Mouse (Mus musculus) liver (tissue): ENCODE measurements around the gene Tpcn2.

Source experiments
- DNase-seq: peaks from one replicate; pipeline ENCODE4 v3.0.0-alpha.2; 2020; ENCODE audit warnings: mixed read lengths

Tpcn2 gene

DNA sequence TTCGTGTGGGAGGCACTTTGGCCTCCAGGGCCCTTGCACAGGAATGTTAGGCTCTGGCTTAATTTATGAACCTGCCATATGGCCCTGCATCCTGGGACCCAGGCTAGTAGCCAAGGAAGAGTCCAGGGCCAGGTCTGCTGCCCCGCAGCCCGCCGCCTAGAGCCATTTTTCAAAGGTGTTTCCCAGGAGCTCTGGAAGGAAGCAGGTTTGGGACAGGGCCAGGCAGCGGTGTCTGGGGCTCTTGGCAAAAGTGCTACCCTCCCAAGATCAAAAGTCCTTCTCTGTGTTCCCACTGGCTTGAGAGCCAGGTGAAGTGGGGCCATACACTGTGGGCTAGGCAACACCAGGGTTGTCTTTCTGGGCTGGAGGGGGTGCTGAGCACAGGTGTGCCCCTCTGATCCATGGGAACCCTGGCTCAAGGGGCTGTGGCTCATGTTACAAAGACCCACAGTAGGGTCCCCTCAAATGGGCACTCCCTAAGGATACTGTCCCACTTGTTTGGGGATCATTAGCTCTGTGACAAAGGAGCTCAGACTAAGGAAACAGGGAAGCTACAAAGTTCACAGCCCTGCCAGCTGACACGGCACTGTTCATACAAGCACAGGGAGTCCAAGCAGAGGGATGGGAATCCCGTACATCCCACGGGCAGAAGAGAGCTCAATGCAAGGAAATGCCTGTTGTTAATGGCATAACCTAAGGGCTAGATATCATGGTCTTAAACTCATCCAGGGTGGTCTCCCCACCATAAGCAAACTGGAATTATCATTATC is 43.9 kb downstream of the Tpcn2 start:
- DNase-seq = no peak

DNA sequence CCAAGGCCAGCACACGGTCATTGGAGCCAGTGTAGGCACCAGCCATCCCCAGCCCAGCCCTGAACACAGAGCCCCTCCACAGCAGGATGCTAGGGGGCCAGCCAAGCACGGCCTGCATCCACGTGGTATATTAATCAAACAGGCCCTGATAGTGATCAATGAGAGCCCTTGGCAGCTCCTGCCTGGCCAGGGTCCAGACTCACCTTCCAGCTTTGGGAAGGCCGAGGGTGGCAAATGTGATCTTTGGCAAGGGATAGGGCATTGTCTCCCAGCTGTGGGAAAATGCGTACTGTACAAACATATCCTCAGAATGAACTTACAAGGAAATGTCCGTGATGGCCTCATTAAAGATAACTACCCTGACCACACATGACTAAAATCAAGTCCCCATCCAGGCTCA is 44.7 kb downstream of the Tpcn2 start:
- DNase-seq = no peak

DNA sequence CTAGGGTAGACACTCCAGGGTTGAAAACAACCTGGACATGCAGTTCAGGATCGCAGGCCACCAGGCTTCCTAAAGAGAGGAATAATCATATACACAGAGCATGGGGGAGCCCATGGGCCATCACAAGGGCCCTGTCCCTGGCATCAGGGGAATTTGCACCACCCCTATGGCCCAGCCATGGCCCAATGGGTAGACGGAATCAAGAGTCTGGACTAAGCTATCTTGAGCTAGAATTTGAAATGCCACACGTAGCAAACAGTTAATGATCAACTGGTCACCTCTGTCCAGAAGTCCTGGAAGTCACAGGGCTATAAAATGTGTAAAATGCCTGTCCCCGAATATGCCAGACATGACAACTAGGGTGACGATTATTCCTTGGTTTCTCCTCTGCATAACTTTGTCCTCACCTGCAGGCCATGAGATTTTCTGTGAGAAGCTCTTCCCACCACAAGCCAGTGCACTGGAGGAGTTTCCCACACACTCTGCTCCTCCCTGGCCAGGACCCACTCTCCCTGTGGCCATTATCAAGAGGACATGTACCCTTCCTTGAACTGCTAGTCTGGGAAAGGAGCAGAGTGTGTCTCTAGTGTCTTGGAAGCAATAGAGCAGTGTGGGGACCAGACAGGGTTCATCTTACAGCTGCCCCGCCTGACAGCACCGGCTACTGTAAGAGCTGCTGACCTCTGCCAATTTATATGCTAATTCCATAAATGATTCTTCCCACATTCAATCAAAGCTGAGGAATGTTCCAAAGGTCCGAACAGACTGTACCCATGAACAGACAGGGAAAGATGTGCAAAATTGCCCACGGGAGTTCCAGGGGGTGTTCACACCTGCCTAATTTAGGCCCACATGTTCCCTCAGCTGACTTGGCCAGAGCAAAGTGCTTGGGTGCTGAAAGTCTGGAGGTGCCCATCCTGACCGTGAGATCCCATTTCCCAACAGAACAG is 48.7 kb downstream of the Tpcn2 start:
- DNase-seq = no peak

DNA sequence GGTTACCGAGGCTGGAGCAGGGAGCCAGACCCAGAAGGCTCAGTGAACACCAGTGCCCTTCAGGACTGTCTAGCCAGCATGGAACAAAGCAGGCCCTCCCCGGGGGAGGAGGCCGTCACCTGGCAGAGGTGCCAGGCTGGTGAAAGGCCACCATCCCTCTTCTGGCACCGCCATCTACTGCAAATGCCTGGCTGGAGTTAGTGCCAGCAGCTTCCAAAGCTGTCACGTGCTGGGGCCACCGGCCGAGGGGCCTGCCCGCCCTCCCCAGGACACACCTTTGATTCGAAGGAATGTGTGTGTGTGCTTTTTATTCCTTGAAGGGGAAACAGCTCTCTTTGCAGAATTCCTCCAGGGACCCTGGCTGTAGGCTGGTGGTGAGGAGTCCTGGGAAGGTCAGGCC is 52.2 kb downstream of the Tpcn2 start:
- DNase-seq = no peak

DNA sequence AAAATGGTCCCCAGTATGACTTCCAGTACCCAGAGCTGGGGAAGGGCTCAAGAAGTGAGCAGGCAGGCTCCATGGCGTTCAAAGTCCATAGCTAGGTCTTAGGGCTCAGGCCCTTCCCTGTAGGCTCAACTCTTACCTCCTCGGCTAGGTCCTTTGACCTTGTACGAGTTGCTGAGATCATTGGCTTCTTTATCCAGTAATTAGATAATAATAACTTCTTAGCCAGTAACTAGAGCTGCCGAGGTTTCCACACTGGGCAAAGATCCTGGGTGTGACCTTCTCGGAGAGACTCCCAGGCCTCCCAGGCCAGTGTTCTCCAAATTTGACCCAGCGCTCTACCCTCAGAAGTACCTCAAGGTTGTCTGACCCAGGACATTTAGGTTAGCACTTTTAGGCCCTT is 57.2 kb downstream of the Tpcn2 start:
- no peak for DNase-seq

DNA sequence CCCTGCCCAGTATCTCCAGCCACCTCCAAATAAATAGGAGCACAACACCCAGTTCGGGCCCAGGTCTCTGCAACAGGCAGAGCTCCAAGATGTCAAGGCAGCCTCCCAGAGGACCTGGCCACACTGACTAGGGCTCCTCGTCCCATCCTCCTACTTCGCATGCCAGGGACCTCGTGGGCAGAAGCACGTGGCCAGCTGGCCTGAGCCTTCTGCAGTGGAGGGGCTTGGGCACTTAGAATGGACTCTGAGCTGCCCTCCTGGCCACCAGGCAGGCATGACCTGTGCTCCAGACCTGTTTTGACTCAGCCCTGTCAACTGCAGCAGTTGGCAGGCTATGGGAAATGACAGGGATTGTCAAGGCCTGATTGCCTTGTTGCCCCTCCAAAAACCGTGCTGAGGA is 58.2 kb downstream of the Tpcn2 start:
- no peak for DNase-seq

- peak; percentile 50 for DNase-seq
These were observed 61.7 kb downstream of the Tpcn2 start for GRCm38 (mm10) chr7:145221841-145222689.

- no peak for DNase-seq
These were observed 62.5 kb downstream of the Tpcn2 start for GRCm38 (mm10) chr7:145221346-145221745.

DNA sequence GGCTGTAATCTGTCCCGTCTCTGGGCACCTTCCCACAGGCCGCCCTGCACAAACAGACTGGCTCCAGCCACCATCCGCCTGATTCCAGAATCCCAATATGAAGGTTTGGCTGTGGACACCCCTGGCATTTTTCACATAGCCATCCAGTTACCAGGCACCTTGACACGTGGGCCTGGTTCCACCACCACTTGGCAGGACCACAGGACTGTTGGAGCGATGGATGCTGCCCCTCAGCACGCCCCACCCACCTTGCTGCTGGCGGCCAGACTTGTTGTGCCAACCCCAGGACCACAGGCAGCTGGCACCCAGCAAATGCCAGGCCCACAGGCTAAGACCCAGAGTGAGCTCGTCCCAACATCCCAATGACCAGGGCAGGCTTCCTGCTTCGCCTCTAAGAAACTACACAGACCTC is 64.4 kb downstream of the Tpcn2 start:
- no peak for DNase-seq

DNA sequence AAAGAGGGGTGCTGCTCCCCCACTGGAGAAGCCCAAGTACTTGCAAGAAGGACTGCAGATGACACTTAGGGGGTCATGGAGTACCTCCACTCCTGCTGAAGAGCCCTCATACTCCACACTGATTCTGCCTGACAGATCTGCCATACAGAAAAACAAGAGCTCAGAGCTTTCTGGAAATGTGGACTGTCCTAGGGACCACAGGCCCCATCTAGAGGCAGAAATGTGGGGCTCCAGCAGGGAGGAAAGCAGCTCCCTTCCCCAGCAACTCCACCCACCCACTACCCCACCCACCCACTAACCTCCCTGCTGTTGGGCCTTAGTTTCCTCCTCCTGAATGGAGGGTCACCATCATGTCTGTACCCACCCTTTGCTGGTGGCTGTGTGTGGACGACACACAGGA is 67.2 kb downstream of the Tpcn2 start:
- DNase-seq = no peak

DNA sequence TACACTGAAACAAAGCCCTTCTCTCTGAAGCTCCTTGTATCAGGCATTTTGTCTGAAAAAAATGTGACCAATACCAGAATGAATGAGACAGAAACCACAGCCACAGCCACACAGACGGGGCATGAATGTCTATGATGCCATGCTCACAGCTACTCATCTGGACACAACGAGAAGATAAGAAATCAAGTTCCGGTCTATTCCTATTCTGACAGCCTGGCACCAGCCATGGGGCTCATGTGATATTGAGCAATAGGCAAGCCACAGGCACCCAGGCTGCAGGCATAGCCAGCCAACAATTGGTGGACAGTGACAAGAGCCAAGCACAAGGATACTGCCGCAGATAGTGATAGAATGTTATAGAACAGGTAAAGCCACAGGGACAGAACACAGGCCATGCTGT is 68.3 kb downstream of the Tpcn2 start:
- DNase-seq = no peak

DNA sequence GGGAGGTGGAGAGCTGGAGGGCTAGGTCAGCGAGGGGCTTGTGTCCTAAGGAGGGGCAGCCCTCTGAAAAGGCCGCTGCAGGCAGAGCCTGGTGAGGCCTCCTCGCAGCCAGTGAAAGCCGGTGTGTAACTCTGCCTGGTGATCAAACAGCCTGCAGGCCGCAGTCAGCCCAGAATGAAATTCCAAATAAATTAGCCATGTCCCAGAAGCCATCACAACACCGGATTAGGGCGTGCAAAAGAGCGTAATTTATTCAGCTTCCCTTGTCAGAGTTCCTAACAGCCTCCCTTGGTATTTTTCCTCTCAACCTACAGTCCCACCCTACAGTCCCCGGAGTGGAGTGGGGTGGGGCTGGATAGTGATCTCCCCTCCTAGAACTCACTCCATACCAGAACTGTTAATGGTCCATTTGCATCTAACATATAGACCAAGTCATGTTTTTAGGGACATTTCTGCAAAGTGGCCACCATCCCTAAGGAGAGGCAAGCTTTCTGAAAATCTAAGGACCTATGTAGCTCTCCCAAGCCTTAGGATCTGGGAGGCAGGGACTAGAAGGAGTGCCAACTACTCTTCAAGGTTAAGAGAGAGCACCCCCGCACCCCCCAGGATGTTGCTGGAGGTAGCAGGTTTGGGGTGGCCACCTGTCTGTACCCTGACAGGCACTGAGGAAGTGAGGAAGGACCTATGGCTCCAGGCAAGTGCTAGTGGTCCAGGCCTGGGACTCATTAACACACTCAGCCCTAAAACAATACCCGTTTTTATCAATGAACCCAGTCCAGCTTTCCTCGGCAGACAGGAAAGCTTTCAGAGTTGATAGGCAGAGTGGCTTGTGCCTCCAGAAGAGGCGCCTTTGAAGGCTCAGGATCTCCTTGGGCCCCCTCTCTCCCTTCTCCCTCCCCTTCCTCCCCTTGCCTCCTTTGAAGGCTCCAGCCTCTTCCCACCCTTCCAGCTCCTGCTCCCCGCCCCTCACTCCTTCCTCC is 71.8 kb downstream of the Tpcn2 start:
- no peak for DNase-seq

DNA sequence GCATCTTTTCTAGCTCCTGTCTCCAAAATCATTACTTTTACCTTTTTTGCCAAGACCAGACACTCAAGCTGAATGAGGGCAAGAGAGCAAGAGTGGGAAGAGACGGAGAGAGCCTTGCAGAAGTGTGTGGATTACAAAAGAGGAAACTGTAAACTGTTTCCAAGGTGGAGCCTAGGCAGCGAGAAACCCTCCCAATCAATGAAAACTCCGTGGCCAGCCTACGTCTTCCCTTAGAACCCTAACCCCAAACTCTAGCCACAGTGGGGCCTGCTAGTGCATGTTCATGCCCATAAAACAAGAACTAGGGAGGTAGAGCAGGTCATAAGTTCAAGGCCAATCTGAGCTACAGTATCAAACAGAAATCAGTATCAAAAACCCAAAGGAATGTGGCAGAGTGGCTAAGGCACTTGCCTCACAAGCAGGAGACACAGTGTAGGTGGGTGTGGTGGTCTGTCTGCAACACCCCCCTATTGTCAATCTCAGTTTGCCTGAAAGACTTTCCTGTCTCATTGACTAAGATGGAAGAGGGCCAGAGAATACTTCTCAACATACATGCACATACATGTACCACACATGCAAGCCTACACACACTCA is 73.2 kb downstream of the Tpcn2 start:
- no peak for DNase-seq

- no peak for DNase-seq
These were observed 75.8 kb downstream of the Tpcn2 start, which contains the start of gene 1810010D01Rik for GRCm38 (mm10) chr7:145208006-145208405. 1810010D01Rik (minus strand) TSS chr7:145208119.

- no peak for DNase-seq
These were observed 77.0 kb downstream of the Tpcn2 start for GRCm38 (mm10) chr7:145206801-145207200.

DNA sequence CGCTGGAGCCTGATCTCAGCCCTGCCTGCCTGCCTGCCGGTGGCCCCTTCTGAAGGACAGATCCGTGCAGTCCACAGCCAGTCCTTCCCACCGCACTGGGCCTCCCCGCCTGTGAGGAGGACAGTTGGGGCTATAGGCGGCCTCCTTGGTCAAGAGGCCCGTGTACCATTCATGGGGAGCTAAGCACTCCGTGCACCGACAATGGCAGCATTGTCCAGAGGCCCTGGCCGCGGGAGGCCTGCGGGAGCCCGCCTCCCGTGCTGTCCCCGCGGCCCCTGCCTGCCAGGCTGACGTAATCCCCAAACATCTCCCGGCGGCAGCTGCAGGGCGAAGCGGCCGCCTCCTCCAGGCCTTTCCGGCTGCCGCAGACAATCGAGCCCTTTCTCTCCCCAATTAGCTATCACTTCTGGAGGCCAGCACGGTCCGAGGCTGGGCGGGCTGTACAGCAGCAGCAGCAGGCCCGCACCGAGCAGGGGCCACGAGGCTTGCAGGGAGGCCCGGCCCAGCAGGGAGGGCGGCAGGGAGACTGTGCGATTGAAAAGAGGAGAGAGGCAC is 77.7 kb downstream of the Tpcn2 start:
- peak; percentile 66 for DNase-seq

DNA sequence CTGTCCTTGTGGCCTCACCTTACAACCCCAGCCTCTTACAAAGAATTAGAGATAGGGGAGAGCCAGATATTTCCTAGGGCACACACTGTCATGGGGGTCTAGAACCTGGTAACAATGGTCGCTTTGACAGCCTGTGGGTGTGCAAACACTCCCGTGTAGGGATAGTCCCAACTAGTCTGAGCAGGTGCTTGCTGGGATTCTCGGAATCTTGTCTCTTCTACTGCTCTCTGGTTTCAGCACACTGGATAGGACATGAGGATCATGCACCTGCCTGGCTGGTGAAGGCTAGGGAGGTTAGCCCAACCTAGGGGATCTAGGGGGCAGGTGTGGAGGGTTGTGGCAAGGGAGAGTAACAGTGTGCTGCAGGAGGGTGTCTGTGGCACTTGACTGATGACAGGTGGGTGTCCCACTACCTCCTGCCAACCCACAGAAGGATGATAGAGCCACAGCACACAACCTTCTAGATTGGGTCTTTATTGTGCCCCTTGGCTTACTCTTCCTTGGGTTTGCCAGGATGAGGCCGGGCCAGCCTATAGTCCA is 78.4 kb downstream of the Tpcn2 start:
- DNase-seq = no peak

DNA sequence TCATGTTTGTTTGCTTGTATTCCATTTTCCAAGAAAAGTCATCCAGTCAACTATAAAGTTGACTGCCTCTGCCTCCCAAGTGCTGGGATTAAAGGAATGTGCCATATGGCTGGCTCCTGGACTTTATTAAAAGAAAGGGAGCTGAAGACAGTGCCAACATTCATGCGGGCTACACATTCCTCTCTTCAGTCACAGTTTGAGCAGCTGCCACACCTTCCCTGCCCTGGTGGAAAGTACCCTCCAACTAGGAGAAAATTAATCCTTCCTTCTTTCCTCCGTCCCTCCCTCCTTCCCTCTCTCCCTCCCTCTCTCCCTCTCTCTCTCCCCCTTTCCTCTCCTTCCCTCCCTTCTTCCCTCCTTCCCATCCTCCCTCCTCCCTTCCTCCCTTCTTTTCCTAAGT is 84.1 kb downstream of the Tpcn2 start:
- no peak for DNase-seq

DNA sequence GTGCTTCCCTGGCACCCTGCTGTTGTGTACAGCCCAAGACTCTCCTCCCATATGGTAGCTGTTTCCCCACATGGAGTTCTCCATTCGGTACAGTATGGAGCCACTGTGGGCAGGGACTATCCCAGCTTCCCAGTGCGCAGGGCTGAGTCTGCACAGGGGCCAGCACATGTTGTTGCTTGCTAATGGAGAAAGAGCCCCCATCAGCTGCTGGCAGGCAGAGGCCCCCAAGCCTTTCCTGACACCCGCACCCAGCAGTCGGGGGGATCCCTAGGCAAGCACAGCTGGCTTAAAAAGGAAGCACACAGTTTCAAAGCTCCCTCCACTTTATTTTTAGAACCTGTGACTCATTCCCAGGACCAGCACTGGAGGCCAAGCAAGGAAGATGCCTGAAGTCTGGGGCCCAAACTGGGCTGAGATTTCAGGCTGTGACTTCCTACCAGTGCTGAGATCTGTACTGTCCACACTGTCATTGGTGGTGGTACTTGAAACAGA is 85.5 kb downstream of the Tpcn2 start:
- DNase-seq = no peak

GRCm38 (mm10) chr7:145197711-145198110 is 86.1 kb downstream of the Tpcn2 start:
- DNase-seq = no peak
